Mouse (Mus musculus) MEL (cell line): ENCODE results near the gene Ppan. TPM values are rescaled to one million over a fixed set of nuclear protein-coding genes. Genes with fewer than 3 reads are reported as not detected.
A peak's percentile ranks its signal among the peaks of the same experiment; 100 is the strongest.

ENCODE experiments used
- DNase-seq: peaks from one replicate; pipeline ENCODE4 v3.0.0; 2011; ENCODE audit warnings: low read depth, low spot score
- H3K27ac ChIP-seq: 2 replicates; pipeline ENCODE4 v1.5.1; 2012; ENCODE audit warnings: low read depth, mild to moderate bottlenecking, control low read depth, low read length, moderate library complexity; ENCODE audit not compliant: control insufficient read depth
- H3K27me3 ChIP-seq, 2 experiments: fragments of 150-350 bp in 1 of 2; sonication (generic) in 1 of 2; 2 replicates each; pipeline ENCODE4 v1.6.1; 2012; ENCODE audit warnings: low read length in 2 of 2, mild to moderate bottlenecking in 2 of 2, improper control_type of control experiment in 1 of 2, moderate library complexity in 1 of 2; ENCODE audit not compliant: insufficient read depth in 2 of 2, control insufficient read depth in 1 of 2
- H3K36me3 ChIP-seq, 2 experiments: 2 replicates each; pipeline ENCODE4 v1.6.1; 2012 to 2014; ENCODE audit warnings: low read length in 2 of 2, improper control_type of control experiment in 1 of 2, inconsistent platforms in 1 of 2, mild to moderate bottlenecking in 1 of 2; ENCODE audit not compliant: insufficient read depth in 2 of 2, control insufficient read depth in 1 of 2
- H3K4me1 ChIP-seq, 2 experiments: fragments of 150-350 bp in 1 of 2; sonication (generic) in 1 of 2; 2 replicates each; pipeline ENCODE4 v1.6.1; 2012; ENCODE audit warnings: low read length in 2 of 2, improper control_type of control experiment in 1 of 2, mild to moderate bottlenecking in 1 of 2; ENCODE audit not compliant: insufficient read depth in 2 of 2, control insufficient read depth in 1 of 2
- H3K4me3 ChIP-seq, 2 experiments: fragments of 150-350 bp in 1 of 2; sonication (generic) in 1 of 2; 2 replicates each; pipeline ENCODE4 v1.5.1; 2012; ENCODE audit warnings: low read depth in 2 of 2, low read length in 2 of 2, mild to moderate bottlenecking in 2 of 2, moderate library complexity in 2 of 2, control low read depth in 1 of 2, improper control_type of control experiment in 1 of 2; ENCODE audit not compliant: control insufficient read depth in 1 of 2, insufficient read depth in 1 of 2
- H3K79me2 ChIP-seq: 2 replicates; pipeline ENCODE4 v1.6.1; 2012; ENCODE audit warnings: mild to moderate bottlenecking, low read length, moderate library complexity; ENCODE audit not compliant: control insufficient read depth, poor library complexity, insufficient read depth
- H3K9ac ChIP-seq: 2 replicates; pipeline ENCODE4 v1.6.1; 2012; ENCODE audit warnings: low read depth, mild to moderate bottlenecking, control low read depth, low read length, moderate library complexity; ENCODE audit not compliant: control insufficient read depth, poor library complexity, severe bottlenecking
- H3K9me3 ChIP-seq: fragments of 150-350 bp; sonication (generic); replicated peaks from 2 replicates; pipeline ENCODE4 v1.6.1; 2012; ENCODE audit warnings: mild to moderate bottlenecking, low read length, improper control_type of control experiment, moderate library complexity; ENCODE audit not compliant: insufficient read depth
- BHLHE40 ChIP-seq: IDR thresholded peaks from 2 replicates; pipeline ENCODE4 v1.6.1; 2012; ENCODE audit warnings: low read depth, mild to moderate bottlenecking, inconsistent platforms, low read length, improper control_type of control experiment, borderline replicate concordance
- CTCF ChIP-seq, 3 experiments: IDR thresholded peaks in 2 of 3; conservative IDR thresholded peaks in 1 of 3; 2 replicates each; pipeline ENCODE4 v1.5.1; 2011 to 2012; ENCODE audit warnings: low read length in 3 of 3, low read depth in 2 of 3, mild to moderate bottlenecking in 2 of 3, improper control_type of control experiment in 1 of 3, inconsistent platforms in 1 of 3, mixed read lengths in 1 of 3, moderate library complexity in 1 of 3; ENCODE audit not compliant: control insufficient read depth in 1 of 3, insufficient read depth in 1 of 3, poor library complexity in 1 of 3, severe bottlenecking in 1 of 3
- E2F4 ChIP-seq: IDR thresholded peaks from 2 replicates; pipeline ENCODE4 v1.6.1; 2011; ENCODE audit warnings: low read depth, low read length, improper control_type of control experiment, borderline replicate concordance
- EP300 ChIP-seq, 2 experiments: IDR thresholded peaks; 2 replicates each; pipeline ENCODE4 v1.6.1; 2011; ENCODE audit warnings: improper control_type of control experiment in 2 of 2, low read length in 2 of 2, low read depth in 1 of 2, mild to moderate bottlenecking in 1 of 2
- GABPA ChIP-seq: IDR thresholded peaks from 2 replicates; pipeline ENCODE4 v1.6.1; 2012; ENCODE audit warnings: low read depth, mild to moderate bottlenecking, inconsistent platforms, low read length, improper control_type of control experiment, moderate library complexity
- HCFC1 ChIP-seq: IDR thresholded peaks from 2 replicates; pipeline ENCODE4 v1.6.1; 2012; ENCODE audit warnings: low read depth, mild to moderate bottlenecking, inconsistent platforms, low read length, improper control_type of control experiment, moderate library complexity
- JUND ChIP-seq: IDR thresholded peaks from 2 replicates; pipeline ENCODE4 v1.6.1; 2011; ENCODE audit warnings: low read depth, mild to moderate bottlenecking, improper control_type of control experiment, low read length
- KAT2A ChIP-seq: conservative IDR thresholded peaks from 2 replicates; pipeline ENCODE4 v1.6.1; 2012; ENCODE audit warnings: low read depth, low read length, improper control_type of control experiment, inconsistent platforms
- MAFK ChIP-seq: IDR thresholded peaks from 2 replicates; pipeline ENCODE4 v1.6.1; 2011; ENCODE audit warnings: low read depth, mild to moderate bottlenecking, low read length, improper control_type of control experiment, borderline replicate concordance
- MAX ChIP-seq: IDR thresholded peaks from 2 replicates; pipeline ENCODE4 v1.6.1; 2011; ENCODE audit warnings: low read length, improper control_type of control experiment
- MYC ChIP-seq: IDR thresholded peaks from 2 replicates; pipeline ENCODE4 v1.6.1; 2011; ENCODE audit warnings: low read depth, mild to moderate bottlenecking, low read length, improper control_type of control experiment, moderate library complexity
- NELFE ChIP-seq: IDR thresholded peaks from 2 replicates; pipeline ENCODE4 v1.6.1; 2011; ENCODE audit warnings: low read depth, low read length, improper control_type of control experiment
- POLR2A ChIP-seq, 2 experiments: IDR thresholded peaks; 2 replicates each; pipeline ENCODE4 v1.6.1; 2011 to 2012; ENCODE audit warnings: low read length in 2 of 2, mild to moderate bottlenecking in 2 of 2, control low read depth in 1 of 2, improper control_type of control experiment in 1 of 2, low read depth in 1 of 2, moderate library complexity in 1 of 2; ENCODE audit not compliant: control insufficient read depth in 1 of 2, insufficient read depth in 1 of 2, poor library complexity in 1 of 2
- POLR2AphosphoS2 ChIP-seq: IDR thresholded peaks from 2 replicates; pipeline ENCODE4 v1.6.1; 2011; ENCODE audit warnings: low read length, improper control_type of control experiment
- POLR2AphosphoS5 ChIP-seq: IDR thresholded peaks from 2 replicates; pipeline ENCODE4 v1.6.1; 2012; ENCODE audit warnings: low read depth, borderline replicate concordance, mild to moderate bottlenecking, inconsistent platforms, low read length, moderate library complexity, mixed read lengths
- RAD21 ChIP-seq: IDR thresholded peaks from 2 replicates; pipeline ENCODE4 v1.6.1; 2011; ENCODE audit warnings: mild to moderate bottlenecking, low read depth, low read length, improper control_type of control experiment
- RCOR1 ChIP-seq: IDR thresholded peaks from 2 replicates; pipeline ENCODE4 v1.6.1; 2012; ENCODE audit warnings: low read depth, mild to moderate bottlenecking, inconsistent platforms, low read length, improper control_type of control experiment
- SIN3A ChIP-seq: IDR thresholded peaks from 2 replicates; pipeline ENCODE4 v1.6.1; 2012; ENCODE audit warnings: low read length, improper control_type of control experiment, inconsistent platforms
- SMC3 ChIP-seq: IDR thresholded peaks from 2 replicates; pipeline ENCODE4 v1.6.1; 2011; ENCODE audit warnings: low read depth, low read length, improper control_type of control experiment
- TAL1 ChIP-seq: IDR thresholded peaks from 2 replicates; pipeline ENCODE4 v1.6.1; 2012; ENCODE audit warnings: mild to moderate bottlenecking, inconsistent platforms, low read length, moderate library complexity, mixed read lengths
- TBP ChIP-seq: IDR thresholded peaks from 2 replicates; pipeline ENCODE4 v1.8.0; 2011; ENCODE audit warnings: low read depth, low read length, improper control_type of control experiment
- UBTF ChIP-seq: IDR thresholded peaks from 2 replicates; pipeline ENCODE4 v1.6.1; 2012; ENCODE audit warnings: low read depth, mild to moderate bottlenecking, inconsistent platforms, low read length, improper control_type of control experiment, moderate library complexity, borderline replicate concordance; ENCODE audit not compliant: insufficient read depth
- USF1 ChIP-seq: IDR thresholded peaks from 2 replicates; pipeline ENCODE4 v1.6.1; 2014; ENCODE audit warnings: low read depth, mild to moderate bottlenecking, inconsistent platforms, low read length, improper control_type of control experiment, moderate library complexity
- ZC3H11A ChIP-seq: IDR thresholded peaks from 2 replicates; pipeline ENCODE4 v1.6.1; 2012; ENCODE audit warnings: low read depth, mild to moderate bottlenecking, inconsistent platforms, low read length, improper control_type of control experiment
- ZKSCAN1 ChIP-seq: IDR thresholded peaks from 2 replicates; pipeline ENCODE4 v1.6.1; 2012; ENCODE audit warnings: low read depth, mild to moderate bottlenecking, inconsistent platforms, low read length, improper control_type of control experiment, moderate library complexity
- ZMIZ1 ChIP-seq: IDR thresholded peaks from 2 replicates; pipeline ENCODE4 v1.6.1; 2012; ENCODE audit warnings: low read depth, mild to moderate bottlenecking, inconsistent platforms, low read length, improper control_type of control experiment, moderate library complexity
- polyA plus RNA-seq, 2 experiments: library from polyadenylated mRNA; stranded (reverse) in 1 of 2; unstranded in 1 of 2; fragments of >175 nt in 1 of 2; fragments of >200 nt in 1 of 2; gene quantifications; 2 replicates each; pipeline versions ENCODE4 v1.2.1 to v1.2.4; 2012; ENCODE audit warnings: low replicate concordance in 2 of 2, low read depth in 1 of 2; ENCODE audit not compliant: insufficient read length in 2 of 2, insufficient read depth in 1 of 2, missing spikeins in 1 of 2
- total RNA-seq: library from RNA; depleted of rRNA; stranded (reverse); fragments of 300-350 nt; gene quantifications from 2 replicates; pipeline ENCODE4 v1.2.3, GENCODE M21; 2012

Gene Ppan
- total and polyA plus RNA-seq, 3 experiments = 251 to 953 (median 763) TPM

DNA sequence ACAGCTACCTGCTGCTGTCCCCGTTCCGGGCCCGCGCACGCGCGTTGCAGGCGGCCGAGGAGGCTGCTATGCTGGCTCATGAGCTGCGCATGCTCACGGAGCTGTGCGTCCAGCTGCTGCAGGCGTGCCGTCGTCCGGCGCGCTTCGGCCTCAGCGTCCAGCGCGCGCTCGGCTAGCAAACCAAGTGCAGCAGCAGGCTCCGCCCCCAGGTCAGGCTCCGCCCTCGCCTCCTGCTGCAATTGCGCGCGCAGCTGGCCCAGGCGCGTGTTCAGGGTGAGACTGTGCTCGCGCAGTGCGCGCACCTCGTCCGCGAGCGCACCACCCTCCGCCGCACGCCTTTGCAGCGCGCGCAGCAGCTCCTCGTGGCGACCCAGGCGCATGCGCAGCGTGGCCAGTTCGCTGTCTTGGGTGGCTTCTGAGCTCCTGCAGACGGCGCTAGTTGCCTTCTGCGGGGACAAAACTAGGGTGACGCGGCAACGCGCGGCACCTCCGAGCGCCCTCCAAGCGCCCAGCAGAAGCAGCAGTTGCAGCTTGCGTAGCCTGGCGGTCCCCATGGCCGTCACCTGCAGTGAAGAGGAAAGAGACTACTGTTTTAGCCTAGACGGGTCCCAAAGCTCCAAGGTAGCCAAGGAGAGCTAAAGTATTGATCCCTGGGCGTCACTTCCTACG, 9.8 kb upstream of the Ppan start:
- Histone ChIP-seq H3K79me2 (peaks cover 10% of the 10 kb centered on the region), H3K9ac (peak overlapping the region; percentile 74), H3K9me3 (no peaks in the 10 kb centered on the region), H3K4me3 (peak overlapping the region; percentile 54 to 56), H3K27me3 (no peaks in the 10 kb centered on the region), H3K36me3 (peaks cover 6 to 17% of the 10 kb centered on the region in 2 experiments), H3K27ac (peak overlapping the region; percentile 92), H3K4me1 (peaks cover 8 to 27% of the 10 kb centered on the region in 2 experiments; a peak in 3 of 4 replicates)
- peak; percentile 100 for DNase-seq
- no peak for TF ChIP-seq ZKSCAN1
- no peak for TF ChIP-seq ZMIZ1
- peak in 1 of 3 experiments; percentile 94; a peak in 2 of 6 replicates for TF ChIP-seq CTCF (IDR thresholded peaks at IDR 0.05 in 2 of 3, conservative IDR thresholded peaks at IDR 0.05 in 1 of 3; ENCODE audit: control insufficient read depth in 1 of 3, insufficient read depth in 1 of 3, low read depth in 2 of 3, low read length in 3 of 3, poor library complexity in 1 of 3, severe bottlenecking in 1 of 3)
- no peak for TF ChIP-seq SMC3
- peak in 1 of 2 experiments; percentile 96; a peak in 2 of 4 replicates for TF ChIP-seq POLR2A (IDR thresholded peaks at IDR 0.05; ENCODE audit: control insufficient read depth in 1 of 2, insufficient read depth in 1 of 2, low read depth in 1 of 2, low read length in 2 of 2, poor library complexity in 1 of 2)
- no peak for TF ChIP-seq TAL1
- no peak for TF ChIP-seq EP300 (IDR thresholded peaks at IDR 0.05; ENCODE audit: low read depth in 1 of 2, low read length in 2 of 2)
- no peak for TF ChIP-seq E2F4
- TF ChIP-seq NELFE = no peak
- TF ChIP-seq MAFK = no peak
- TF ChIP-seq MYC = no peak
- peak; percentile 94; the same call in 1 of the 2 replicates for TF ChIP-seq UBTF
- TF ChIP-seq HCFC1 = no peak
- no peak for TF ChIP-seq SIN3A
- no peak for TF ChIP-seq JUND
- no peak for TF ChIP-seq KAT2A
- no peak for TF ChIP-seq BHLHE40
- peak; percentile 92; the same call in 1 of the 2 replicates for TF ChIP-seq POLR2AphosphoS5
- peak; percentile 87; the same call in 1 of the 2 replicates for TF ChIP-seq TBP
- no peak for TF ChIP-seq USF1
- TF ChIP-seq POLR2AphosphoS2 = no peak
- TF ChIP-seq MAX = no peak
- TF ChIP-seq RAD21 = no peak
- TF ChIP-seq ZC3H11A = no peak
- TF ChIP-seq RCOR1 = no peak
- TF ChIP-seq GABPA = no peak
